Mouse (Mus musculus): ENCODE measurements around the gene Palm2. TPM values are rescaled to one million over a fixed set of nuclear protein-coding genes. Genes with fewer than 3 reads are reported as not detected.
A peak's percentile ranks its signal among the peaks of the same experiment; 100 is the strongest.

Palm2 gene
- polyA plus RNA-seq, 2 experiments: 0.03 to 0.06 TPM

GRCm38 (mm10) chr4:57462378-57462777 is 28.3 kb downstream of the Palm2 start:
- no peak for DNase-seq (ENCODE audit: low read depth in 3 of 3, low spot score in 3 of 3)
- Histone ChIP-seq H3K4me2 (ENCODE audit: low read depth) (no peak overlapping the region), H3K36me3 (replicated peaks; ENCODE audit: control insufficient read depth, insufficient read depth, low read depth) (no peaks in the 10 kb centered on the region), H3K4me3 (ENCODE audit: insufficient read depth in 1 of 2, low read depth in 2 of 2, low read length in 2 of 2) (no peak overlapping the region), H3K9me3 (ENCODE audit: control insufficient read depth, low read length) (no peaks in the 10 kb centered on the region), H3K27ac (no peak overlapping the region), H3K9ac (replicated peaks) (no peak overlapping the region), H3K4me1 (replicated peaks; ENCODE audit: control insufficient read depth in 2 of 2, insufficient read depth in 2 of 2, low read length in 1 of 2) (no peaks in the 10 kb centered on the region), H3K27me3 (ENCODE audit: control insufficient read depth, insufficient read depth, low read length) (no peaks in the 10 kb centered on the region)
- ATAC-seq (ENCODE audit: insufficient read depth): no peak
- 32% methylated on average over 2 of the region's 3 CpGs for WGBS (ENCODE audit: insufficient replicate concordance)
- TF ChIP-seq CTCF (IDR thresholded peaks at IDR 0.05; ENCODE audit: low read depth) (peak; percentile 45; the same call in 1 of the 2 replicates), EP300 (IDR thresholded peaks at IDR 0.05; ENCODE audit: low read depth) (no peak)

- no peak for ATAC-seq (ENCODE audit: insufficient read depth)
- H3K36me3 ChIP-seq (replicated peaks; ENCODE audit: control insufficient read depth, insufficient read depth, low read depth): no peaks in the 10 kb centered on the region
- no peak overlapping the region for H3K27ac ChIP-seq
- no peak for TF ChIP-seq EP300 (IDR thresholded peaks at IDR 0.05; ENCODE audit: low read depth)
- no peak for TF ChIP-seq CTCF (IDR thresholded peaks at IDR 0.05; ENCODE audit: low read depth)
- 68% methylated on average over 7 of the region's 7 CpGs for WGBS (ENCODE audit: insufficient replicate concordance)
- H3K9ac ChIP-seq (replicated peaks): no peak overlapping the region
- H3K27me3 ChIP-seq (ENCODE audit: control insufficient read depth, insufficient read depth, low read length): no peaks in the 10 kb centered on the region
- no peak for DNase-seq (ENCODE audit: low read depth in 3 of 3, low spot score in 3 of 3)
- H3K4me1 ChIP-seq (replicated peaks; ENCODE audit: control insufficient read depth in 2 of 2, insufficient read depth in 2 of 2, low read length in 1 of 2): no peaks in the 10 kb centered on the region
- no peaks in the 10 kb centered on the region for H3K9me3 ChIP-seq (ENCODE audit: control insufficient read depth, low read length)
- H3K4me2 ChIP-seq (ENCODE audit: low read depth): no peak overlapping the region
- no peak overlapping the region for H3K4me3 ChIP-seq (ENCODE audit: insufficient read depth in 1 of 2, low read depth in 2 of 2, low read length in 2 of 2)
Observed at GRCm38 (mm10) chr4:57482435-57482834, 48.4 kb downstream of the Palm2 start.

GRCm38 (mm10) chr4:57486392-57486791 is 52.3 kb downstream of the Palm2 start:
- no peak overlapping the region for H3K9ac ChIP-seq (replicated peaks)
- no peak for DNase-seq (ENCODE audit: low read depth in 3 of 3, low spot score in 3 of 3)
- H3K27ac ChIP-seq: no peak overlapping the region
- H3K27me3 ChIP-seq (ENCODE audit: control insufficient read depth, insufficient read depth, low read length): no peaks in the 10 kb centered on the region
- WGBS (ENCODE audit: insufficient replicate concordance): 51% methylated on average over 3 of the region's 3 CpGs
- no peak overlapping the region for H3K4me3 ChIP-seq (ENCODE audit: insufficient read depth in 1 of 2, low read depth in 2 of 2, low read length in 2 of 2)
- H3K4me1 ChIP-seq (replicated peaks; ENCODE audit: control insufficient read depth in 2 of 2, insufficient read depth in 2 of 2, low read length in 1 of 2): no peaks in the 10 kb centered on the region
- H3K9me3 ChIP-seq (ENCODE audit: control insufficient read depth, low read length): no peaks in the 10 kb centered on the region
- no peak for ATAC-seq (ENCODE audit: insufficient read depth)
- H3K36me3 ChIP-seq (replicated peaks; ENCODE audit: control insufficient read depth, insufficient read depth, low read depth): no peaks in the 10 kb centered on the region
- no peak overlapping the region for H3K4me2 ChIP-seq (ENCODE audit: low read depth)
- TF ChIP-seq CTCF (IDR thresholded peaks at IDR 0.05; ENCODE audit: low read depth) (no peak), EP300 (IDR thresholded peaks at IDR 0.05; ENCODE audit: low read depth) (no peak)

GRCm38 (mm10) chr4:57489887-57490286 is 55.8 kb downstream of the Palm2 start:
- WGBS (ENCODE audit: insufficient replicate concordance): 63% methylated on average over 6 of the region's 6 CpGs
- Histone ChIP-seq H3K27ac (no peak overlapping the region), H3K9ac (replicated peaks) (no peak overlapping the region), H3K4me3 (ENCODE audit: insufficient read depth in 1 of 2, low read depth in 2 of 2, low read length in 2 of 2) (no peak overlapping the region), H3K4me2 (ENCODE audit: low read depth) (no peak overlapping the region), H3K36me3 (replicated peaks; ENCODE audit: control insufficient read depth, insufficient read depth, low read depth) (no peaks in the 10 kb centered on the region), H3K4me1 (replicated peaks; ENCODE audit: control insufficient read depth in 2 of 2, insufficient read depth in 2 of 2, low read length in 1 of 2) (no peaks in the 10 kb centered on the region), H3K27me3 (ENCODE audit: control insufficient read depth, insufficient read depth, low read length) (no peaks in the 10 kb centered on the region), H3K9me3 (ENCODE audit: control insufficient read depth, low read length) (no peaks in the 10 kb centered on the region)
- TF ChIP-seq CTCF (IDR thresholded peaks at IDR 0.05; ENCODE audit: low read depth): no peak
- no peak for TF ChIP-seq EP300 (IDR thresholded peaks at IDR 0.05; ENCODE audit: low read depth)
- DNase-seq (ENCODE audit: low read depth in 3 of 3, low spot score in 3 of 3): no peak
- no peak for ATAC-seq (ENCODE audit: insufficient read depth)

GRCm38 (mm10) chr4:57504792-57505191 is 70.7 kb downstream of the Palm2 start:
- no peak for DNase-seq (ENCODE audit: low read depth in 3 of 3, low spot score in 3 of 3)
- no peak overlapping the region for H3K27ac ChIP-seq
- H3K27me3 ChIP-seq (ENCODE audit: control insufficient read depth, insufficient read depth, low read length): no peaks in the 10 kb centered on the region
- no peaks in the 10 kb centered on the region for H3K4me1 ChIP-seq (replicated peaks; ENCODE audit: control insufficient read depth in 2 of 2, insufficient read depth in 2 of 2, low read length in 1 of 2)
- TF ChIP-seq EP300 (IDR thresholded peaks at IDR 0.05; ENCODE audit: low read depth) (no peak), CTCF (IDR thresholded peaks at IDR 0.05; ENCODE audit: low read depth) (no peak)
- no peak overlapping the region for H3K4me3 ChIP-seq (ENCODE audit: insufficient read depth in 1 of 2, low read depth in 2 of 2, low read length in 2 of 2)
- H3K36me3 ChIP-seq (replicated peaks; ENCODE audit: control insufficient read depth, insufficient read depth, low read depth): no peaks in the 10 kb centered on the region
- 63% methylated on average over 6 of the region's 6 CpGs for WGBS (ENCODE audit: insufficient replicate concordance)
- no peaks in the 10 kb centered on the region for H3K9me3 ChIP-seq (ENCODE audit: control insufficient read depth, low read length)
- H3K9ac ChIP-seq (replicated peaks): no peak overlapping the region
- ATAC-seq (ENCODE audit: insufficient read depth): no peak
- H3K4me2 ChIP-seq (ENCODE audit: low read depth): no peak overlapping the region

All from liver, embryonic 14.5 days (tissue).